Mouse (Mus musculus) spleen, postnatal 36 days (tissue): ENCODE results near the gene A2ml1.
"Not testable (repeated sequence)": the region's sequence is repeated elsewhere in the genome, so short reads cannot be mapped to it uniquely, and the experiment has no call there.

Experiments
- DNase-seq, 2 experiments: peaks; one replicate each; pipeline ENCODE4 v3.0.0; 2022; ENCODE audit warnings: low spot score in 2 of 2, mixed read lengths in 1 of 2

Gene A2ml1

DNA sequence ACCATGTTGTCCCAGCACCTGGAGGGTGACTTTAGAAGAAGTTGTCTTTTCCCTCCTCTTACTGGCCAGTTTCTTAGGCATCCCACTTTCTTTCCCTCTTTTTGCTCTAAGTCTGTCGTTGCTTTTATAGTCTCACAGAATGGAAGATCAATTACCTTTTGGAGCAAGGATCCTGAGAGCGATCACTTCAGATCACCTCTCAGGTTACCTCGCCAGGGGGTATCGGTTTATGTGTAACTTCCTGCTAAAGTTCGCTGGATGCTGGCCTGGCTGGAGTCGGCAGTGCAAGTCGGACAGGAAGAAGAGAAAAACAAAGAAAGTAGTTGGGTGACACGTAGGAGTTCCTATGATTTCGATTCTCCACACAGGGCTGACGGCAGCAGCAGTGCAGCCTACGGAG lies at the start of gene A2ml1:
Gene A2ml1 (minus strand): TSS at position 101 of the 400 bp plus-strand sequence.
- DNase-seq, result no peak

DNA sequence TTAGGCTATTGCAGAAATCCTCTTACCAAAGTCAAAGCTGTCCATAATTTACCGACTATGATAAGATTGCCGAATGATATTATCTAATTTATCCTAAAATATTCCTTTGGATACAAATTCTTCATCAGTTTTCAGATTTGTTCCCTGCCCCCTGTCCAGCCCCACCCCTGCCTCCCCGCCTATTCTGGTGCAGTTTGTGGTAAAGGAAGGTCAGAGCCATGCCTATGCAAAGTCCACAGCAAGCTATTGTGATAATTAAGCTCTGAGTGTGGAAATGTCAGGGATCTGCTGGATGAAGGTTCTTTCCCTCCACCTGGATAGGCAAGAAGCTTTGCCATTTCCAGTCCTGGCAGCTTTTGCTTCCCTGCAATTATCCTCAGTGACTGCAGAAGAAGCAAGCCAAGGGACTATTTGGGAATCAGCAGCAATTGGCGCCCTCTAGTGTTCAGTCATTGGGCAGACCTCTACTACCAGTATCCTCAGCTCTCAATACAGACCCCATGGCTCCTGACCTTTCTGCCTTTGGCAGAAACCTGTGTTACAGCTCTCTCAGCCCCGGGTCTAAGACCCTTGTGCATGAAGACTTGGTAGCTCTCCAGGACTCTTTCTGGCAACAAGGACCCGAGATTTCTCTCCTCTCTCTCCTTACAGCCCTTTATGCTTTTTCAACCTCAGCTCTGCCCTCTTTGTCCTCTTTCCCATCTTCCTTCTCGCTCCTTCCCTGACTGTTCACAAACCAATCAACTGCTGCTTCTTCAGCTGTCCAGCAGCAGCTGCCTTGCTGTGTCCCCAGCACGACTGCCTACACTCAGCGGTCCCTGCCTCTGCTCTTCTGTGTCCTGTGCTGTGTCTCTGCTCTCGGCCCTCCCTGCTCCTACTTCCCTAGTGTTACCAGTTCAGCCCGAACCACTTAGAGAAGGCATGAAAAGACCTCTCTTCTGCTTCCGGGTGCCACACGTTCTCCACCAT lies 48.6 kb upstream of the A2ml1 start:
- DNase-seq, result peak; percentile 22 to 31

DNA sequence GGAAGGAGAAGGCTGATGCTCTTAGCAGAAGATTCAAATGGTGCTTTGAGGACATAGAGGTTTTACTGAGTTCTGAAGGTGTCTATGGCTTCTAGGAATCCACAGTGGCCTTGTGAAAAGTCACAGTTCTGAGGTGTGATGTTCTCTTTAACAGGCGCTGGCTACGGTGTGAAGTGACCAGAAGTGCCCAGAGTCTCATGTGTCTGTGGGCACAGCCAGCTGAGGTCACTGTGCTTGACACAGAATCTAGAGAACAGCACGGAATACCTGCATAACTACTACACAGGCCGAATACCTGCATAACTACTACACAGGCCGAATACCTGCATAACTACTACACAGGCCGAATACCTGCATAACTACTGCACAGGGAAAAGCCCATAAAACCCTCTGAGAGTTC lies 43.8 kb upstream of the A2ml1 start:
- DNase-seq, result not testable (repeated sequence)

DNA sequence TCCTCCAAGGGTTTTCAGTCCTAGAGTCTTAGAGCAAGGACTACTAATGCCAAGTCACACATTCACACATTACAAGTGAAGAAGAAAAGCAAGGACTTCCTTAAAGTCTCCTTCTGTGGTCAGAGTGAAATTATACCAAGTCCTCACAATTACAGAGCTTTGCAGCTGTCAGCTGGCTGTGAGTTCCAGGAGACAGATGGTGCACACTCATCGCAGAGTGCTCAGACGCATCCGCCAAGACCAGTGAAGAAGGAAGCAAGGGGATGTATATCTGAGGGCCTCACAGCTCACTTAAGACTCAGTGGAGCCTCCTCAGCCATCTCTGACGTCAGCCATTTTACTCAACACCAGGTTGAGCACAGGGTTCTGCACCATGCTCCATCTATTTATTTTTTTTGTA lies 43.0 kb upstream of the A2ml1 start:
- DNase-seq, result no peak

DNA sequence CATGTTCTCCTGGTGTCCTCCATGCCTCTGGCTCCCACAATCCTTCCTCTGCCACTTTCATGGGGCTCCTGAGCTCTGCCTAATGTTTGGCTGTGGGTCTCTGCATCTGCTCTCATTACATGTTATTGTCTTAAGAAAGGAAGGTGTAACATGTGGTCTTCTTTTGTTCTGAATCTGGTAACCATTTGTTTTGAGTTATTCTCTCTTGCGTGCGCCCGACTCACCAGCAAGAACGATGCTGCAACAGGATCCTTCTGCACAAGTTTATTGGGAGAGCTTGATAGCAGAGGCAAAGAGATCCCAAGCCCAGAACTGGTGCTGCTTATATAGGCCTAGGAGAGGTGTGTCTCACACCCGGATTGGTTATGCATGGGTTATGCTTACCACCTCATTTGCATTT lies 42.0 kb upstream of the A2ml1 start, which contains the start of gene Klrb1a:
Gene Klrb1a (minus strand): TSS at position 101 of the 400 bp plus-strand sequence.
- not testable (repeated sequence) for DNase-seq

DNA sequence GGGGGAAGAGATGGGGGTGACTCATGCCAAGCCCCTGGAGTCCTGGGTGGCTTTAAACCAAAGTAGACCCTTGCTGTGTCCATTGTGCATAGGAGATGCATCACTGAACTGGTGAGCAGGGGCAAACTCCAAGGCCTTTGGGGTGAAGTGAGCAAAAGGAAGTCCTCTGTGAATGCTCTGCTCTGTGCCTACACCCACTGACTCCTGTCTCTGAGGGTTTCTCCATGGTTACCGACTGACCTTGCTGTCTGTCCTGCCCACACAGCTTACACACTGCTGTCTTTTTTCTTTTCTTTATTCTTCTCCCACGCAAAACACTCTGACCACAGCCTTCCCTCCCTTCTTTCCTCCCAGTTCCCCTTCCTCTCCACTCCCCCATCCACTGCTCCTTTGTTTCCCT lies 41.3 kb upstream of the A2ml1 start:
- no peak for DNase-seq

DNA sequence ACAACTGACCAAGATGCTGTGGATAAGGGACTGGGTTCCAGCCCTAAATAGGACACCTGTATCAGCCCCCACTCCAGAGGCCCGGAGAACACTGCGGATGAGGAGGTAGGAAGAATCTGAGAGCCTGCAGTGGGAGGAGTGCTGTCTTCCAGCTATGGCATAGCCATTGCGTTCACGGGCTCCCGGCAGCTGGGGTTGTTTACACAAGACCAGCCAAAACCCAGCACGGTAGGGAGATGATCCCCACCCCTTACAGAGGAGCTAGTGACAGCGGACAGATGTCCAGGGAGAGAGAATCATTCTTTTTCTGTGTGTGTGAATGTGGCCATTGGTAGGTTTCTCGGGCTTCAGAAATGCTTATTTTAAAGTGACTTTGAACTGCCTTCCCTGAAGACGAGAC lies 24.9 kb upstream of the A2ml1 start:
- DNase-seq, result no peak

DNA sequence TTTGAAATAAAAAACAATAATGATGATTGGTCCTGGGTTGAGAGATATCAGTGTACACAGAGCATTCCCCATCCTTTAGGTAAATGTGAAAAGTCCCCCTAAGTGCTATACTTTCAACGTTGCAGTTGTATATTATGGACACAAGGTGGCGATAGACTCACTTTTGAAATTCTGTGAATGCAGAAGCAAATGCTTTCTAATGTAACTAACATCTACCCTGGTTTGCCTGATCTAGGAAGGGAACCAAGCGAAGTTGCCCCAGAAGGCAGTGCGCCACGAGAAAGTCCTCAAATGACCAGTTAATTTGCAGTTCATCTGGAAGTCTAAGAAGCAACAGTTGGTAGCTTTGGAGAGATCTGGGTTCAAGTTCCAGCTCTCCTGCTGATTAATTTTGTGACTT lies 23.1 kb upstream of the A2ml1 start:
- peak; percentile 34 to 46 for DNase-seq

DNA sequence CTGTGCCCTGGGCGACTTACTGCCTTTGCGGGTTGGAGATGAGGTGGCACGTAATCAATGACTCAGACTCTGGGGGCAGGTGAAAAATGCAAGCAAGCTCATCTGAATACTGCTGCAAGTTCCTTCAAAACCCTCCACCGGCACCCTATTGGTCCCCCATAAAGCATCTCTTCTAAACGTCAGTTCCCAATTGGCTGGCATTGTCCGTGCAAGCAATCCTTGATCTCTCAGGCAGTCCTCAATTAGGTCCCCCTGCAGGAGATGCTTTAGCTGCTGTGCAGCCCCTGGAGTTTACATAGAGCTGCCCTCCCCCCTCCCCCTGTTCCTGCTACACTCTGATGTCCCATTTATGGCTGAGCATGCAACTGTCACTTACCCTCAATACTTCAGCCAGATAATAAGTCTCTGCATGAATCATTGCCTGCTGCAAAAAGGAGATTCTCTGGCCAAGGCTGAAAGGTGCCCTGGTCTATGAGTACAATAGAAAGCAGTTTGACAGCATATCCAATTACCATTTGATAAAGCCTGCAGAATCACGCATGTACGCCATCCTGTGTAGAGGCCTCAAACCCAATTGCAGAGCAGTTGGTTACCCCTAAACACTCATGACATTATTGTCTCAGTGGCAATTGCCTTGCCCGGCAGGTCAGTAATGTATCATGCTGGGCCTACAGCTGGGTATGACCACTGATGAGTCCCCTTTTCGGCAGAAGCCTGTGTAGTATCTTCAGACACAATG lies 21.2 kb upstream of the A2ml1 start:
- no peak for DNase-seq

DNA sequence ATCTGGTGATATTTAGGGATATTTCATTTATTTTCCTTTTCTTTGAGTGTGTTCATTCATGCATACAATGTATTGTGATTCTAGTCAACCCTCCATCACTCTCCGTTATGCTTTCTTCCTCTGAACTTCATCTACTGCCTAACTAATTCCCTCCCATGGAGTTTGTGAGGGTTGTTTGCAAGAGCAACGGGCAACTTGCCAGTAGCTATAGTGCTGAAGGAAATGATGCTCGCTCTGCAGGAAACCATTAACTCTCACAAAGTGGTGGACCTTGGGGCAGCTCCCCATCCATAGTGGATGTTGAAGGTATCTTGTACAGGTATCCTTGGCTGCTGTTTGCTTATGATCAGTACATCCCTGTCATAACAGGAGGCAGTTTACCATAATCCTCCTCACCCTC lies 20.6 kb upstream of the A2ml1 start:
- DNase-seq, result no peak

DNA sequence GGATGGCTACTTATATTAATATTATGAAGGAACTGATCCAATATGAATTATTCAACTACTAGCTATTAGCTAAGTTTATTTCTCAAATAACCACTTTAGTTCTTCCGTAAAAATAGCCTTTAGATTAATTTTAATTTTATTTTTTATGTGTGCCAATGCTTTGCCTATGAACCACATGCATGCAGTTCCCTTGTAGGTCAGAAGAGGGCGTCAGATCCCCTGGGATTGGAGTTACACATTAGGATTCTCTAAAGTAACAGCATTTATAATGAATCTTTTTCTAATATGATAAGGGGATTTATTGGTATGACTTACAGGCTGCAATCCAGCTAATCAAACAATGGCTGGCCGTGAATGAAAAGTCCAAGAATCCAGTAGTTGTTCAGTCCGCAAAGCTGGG lies 18.1 kb upstream of the A2ml1 start:
- no peak for DNase-seq

DNA sequence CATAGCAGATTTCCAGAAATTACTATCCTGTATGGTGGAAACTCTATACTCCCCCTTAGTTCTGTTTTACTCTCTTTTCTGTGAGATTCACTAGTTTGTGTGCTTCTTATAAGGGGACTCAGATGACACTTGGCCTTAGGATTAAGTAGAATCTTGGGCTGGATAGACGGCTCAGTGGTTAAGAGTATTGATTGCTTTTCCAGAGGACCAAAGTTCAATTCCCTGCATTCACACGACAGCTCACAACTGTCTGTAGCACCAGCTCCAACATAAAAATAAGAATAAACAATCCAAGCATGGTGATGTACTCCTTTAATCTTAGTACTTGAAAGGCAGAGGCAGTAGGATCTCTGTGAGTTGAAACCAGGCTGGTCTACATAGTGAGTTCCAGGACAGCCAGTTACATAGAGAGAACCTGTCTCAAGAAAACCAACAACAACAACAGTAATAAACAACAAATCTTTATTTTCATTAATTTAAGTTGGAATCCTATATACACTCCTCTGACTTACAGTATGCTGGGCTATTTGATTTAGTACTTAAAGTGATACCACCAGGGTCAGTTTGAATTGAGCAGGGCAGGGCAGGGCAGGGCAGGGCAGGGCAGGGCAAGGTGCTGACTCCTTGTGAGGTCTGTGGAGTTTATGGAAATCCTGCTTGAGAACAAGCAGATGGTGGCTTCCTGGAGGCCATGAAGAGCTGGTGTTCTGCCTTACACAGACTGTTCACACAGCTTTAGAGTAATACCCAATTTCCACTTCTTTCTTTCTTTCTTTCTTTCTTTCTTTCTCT lies 17.0 kb upstream of the A2ml1 start:
- no peak for DNase-seq

DNA sequence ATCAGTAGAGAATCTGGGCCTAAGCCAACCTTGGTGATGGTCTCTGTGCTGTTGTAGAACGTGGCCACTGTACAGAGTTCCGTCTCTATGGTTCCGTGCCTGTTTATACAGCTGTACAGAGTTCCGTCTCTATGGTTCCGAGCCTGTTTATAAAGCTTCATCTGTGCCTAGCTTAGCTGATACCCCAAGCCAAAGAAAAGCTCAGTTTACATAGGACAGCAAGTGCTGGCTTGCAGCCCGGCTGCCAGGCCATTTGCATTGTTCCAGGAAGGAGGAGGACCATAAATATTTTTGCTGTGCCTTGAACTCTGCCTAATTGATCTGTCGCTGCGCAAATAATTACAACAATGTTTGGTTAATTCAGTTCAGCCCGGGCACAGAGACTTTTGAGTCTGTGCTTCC lies 15.7 kb upstream of the A2ml1 start:
- DNase-seq, result no peak

DNA sequence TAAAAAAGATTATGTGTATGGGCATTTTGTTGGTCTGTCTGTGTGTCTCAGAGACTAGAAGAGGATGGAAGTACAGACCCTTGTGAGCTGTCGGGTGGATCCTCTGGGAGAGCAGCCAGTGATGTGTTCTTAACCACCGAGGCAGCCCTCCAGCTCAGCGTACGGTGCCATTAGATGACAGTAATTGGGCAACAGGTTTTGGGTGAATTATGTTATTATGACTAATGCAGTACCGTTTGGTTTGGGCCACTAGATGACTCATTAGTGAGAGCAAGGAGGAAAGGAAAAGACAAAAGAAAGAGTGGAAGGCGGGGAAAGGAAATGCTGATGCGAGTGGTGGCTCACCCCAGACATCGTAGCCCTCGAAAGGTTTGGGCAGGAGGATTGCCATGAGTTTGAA lies 13.2 kb upstream of the A2ml1 start:
- DNase-seq, result no peak

DNA sequence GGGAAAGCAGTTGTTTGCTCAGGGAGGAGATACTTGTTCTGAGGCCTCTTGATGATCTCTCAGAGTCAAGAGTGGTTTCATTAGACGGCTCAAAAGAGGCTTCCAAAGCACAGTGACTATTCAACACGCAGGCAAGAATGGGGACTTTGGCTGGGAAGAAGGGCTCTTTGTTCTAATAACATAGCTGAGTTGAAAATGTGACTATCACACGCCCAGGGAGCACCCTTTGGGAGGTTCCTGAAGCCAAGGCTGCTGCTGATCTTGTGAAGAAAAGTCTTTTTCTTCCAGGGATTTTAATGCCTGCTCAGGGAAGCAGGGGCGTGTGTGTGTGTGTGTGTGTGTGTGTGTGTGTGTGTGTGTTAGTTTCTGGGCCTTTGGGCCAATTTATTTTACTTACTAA lies 8.0 kb upstream of the A2ml1 start:
- DNase-seq, result no peak

DNA sequence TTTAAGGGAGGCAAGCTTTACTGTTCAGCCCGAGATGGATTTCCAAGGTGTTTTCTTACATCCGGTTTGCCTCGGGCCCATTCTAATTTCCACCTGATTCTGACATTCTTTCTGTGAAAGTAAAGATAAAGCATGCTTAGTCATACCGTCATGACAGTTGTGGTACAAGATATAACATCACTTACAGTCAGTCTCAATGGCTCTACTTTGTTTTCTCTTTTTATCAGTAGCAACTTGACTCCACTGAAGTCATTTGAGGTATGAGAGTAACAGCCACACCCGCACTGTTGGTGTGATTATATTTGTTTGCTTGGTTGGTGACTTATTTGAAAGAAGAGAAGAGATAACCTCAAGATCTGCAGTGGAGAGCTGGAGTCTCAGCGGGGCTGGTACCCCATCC lies 6.2 kb upstream of the A2ml1 start:
- no peak for DNase-seq

DNA sequence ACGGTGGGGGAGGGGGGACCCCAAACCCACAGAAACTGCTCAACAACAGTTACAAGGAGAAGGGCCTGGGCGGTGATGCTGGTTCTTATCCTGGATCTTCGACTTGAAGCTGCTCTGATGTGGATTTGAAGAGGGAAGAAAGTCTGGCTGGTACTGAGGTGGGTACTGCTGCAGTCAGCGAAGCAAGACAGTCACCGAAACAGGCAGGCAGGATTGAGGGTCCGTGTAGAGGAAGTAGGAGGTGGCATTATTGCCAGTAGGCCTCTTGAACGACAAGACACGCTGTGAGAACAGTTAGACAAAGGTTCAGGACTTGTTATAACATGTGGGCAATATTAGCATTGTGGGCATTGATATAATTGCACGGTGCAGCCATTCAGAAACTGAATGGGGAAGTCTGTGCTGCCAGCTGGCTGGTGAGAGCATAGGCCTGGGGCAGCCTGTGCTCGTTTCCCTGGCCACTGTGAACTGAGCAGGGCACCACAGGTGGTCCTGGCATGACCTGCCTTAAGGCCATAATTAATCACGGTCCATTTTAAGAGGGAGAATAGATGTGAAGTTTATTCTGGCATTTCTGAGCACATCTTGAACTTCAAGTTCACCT lies 4.3 kb upstream of the A2ml1 start:
- no peak for DNase-seq

DNA sequence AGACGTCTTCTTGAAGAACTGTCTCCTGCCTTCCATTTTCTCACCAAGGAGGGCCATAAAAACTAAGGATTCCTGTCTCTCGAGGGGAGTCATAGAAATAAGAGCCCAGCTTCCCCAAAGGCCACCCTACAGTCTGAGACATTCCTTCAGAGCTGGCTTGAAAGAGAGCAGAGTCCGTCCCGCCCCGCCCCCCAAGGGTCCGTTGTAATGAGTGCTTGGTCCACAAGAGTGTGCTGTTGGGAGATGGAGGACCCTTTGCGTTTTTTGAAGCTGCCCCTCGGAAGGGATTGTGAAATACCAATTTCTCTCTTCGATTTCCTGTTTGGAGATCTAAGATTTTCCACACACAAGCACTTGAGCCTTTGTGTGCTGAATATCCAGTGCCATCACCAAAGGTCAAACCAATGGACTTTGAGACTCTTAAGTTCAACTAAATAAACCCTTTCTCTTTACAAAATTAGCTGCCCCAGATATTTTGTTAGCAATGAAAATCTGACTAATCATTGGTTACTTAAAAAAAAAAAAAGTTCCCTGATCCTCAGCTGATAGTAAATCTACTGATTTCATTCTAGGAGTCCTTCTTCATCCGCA lies 2.8 kb upstream of the A2ml1 start:
- no peak for DNase-seq

DNA sequence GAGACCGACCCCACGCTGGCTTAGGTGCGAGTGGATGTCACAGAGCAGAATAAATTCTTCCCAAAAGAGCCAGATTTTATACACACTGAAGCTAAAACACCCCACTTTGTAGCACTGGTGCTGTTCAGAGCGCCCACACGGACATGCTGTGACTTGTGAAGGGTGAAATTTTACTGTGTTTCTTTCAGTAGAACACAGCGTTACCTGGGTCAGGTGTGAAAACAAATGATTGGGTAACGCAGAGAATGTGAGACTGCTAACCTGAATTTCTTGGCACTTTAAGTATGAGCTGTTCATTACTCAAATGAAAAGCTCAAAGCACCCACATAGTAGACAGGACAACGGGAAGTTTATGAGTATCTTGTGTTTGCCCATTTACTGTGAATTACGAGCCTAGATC lies 4.1 kb downstream of the A2ml1 start:
- DNase-seq, result no peak

DNA sequence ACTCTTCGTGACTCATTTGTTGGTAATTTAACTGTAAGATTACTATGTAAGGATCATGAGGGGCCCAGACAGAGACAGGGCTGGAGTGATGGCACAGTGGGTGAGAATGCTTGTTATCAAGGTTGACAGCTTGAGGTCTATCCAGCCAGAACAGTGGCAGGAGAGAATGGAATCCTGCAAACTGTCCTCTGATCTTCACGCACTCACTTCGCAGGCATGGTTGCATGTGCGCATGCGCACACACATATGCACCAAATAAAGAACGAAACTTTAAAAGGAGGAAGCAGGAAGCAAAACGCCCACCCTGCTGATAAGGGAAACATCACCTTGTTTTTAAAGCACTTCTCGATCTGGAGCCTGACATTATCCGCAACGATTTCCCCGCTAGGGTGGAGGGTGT lies 14.8 kb downstream of the A2ml1 start:
- no peak for DNase-seq

DNA sequence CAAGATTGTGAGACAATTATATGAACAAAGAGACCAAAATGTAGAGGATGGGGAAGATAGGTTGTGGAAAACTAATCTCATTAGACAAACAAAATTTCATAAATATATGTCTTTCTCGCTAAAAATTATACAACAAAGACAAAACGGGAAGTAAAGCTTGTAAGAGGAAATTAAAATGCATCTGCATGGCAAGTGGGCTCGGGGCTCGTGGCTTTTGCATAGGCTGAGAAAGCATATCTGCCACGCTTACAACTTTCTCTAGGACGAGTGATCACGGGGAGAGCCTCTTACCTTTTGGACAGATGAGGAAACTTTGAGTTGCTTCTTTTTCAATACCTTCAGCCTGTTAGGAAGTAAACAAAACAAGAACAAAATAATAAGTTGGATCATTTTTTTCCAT lies 27.4 kb downstream of the A2ml1 start:
- no peak for DNase-seq
